ENCODE assay signal across 11 mouse cellular contexts in genomic region chr16:86222997-86223396, GRCm38 (mm10).
DNase-seq lines count a peak whose midpoint lies in the region; ATAC-seq and TF ChIP-seq lines count a peak whose summit lies in the region.
"Had no signal": no experiment of that assay in that cellular context is flagged by ENCODE, and none has a peak within 500 bp of the region (broad histone marks: within the 10 kb centered on the region; RNA-seq: fewer than 3 reads in every experiment).

No protein-coding gene starts in this region.

- no peak for TF ChIP-seq CTCF in hindbrain, postnatal 0 days (IDR thresholded peaks at IDR 0.05; ENCODE audit: low read depth)
- no peak for TF ChIP-seq CTCF in intestine, postnatal 0 days (IDR thresholded peaks at IDR 0.05; ENCODE audit: low read depth)

- no peaks in the 10 kb centered on the region for H3K36me3 ChIP-seq in hindbrain, postnatal 0 days (ENCODE audit: insufficient read depth, low read length)
- no peaks in the 10 kb centered on the region for H3K36me3 ChIP-seq in hindbrain, embryonic 11.5 days (ENCODE audit: control insufficient read depth, insufficient read depth, low read length)
- H3K36me3 ChIP-seq in intestine, postnatal 0 days (ENCODE audit: control insufficient read depth, insufficient read depth) = no peaks in the 10 kb centered on the region
- H3K36me3 ChIP-seq: liver, embryonic 12.5 days had no signal

- no peak overlapping the region for H3K4me3 ChIP-seq in hindbrain, postnatal 0 days (ENCODE audit: low read length)
- no peak overlapping the region for H3K4me3 ChIP-seq in hindbrain, embryonic 11.5 days (ENCODE audit: low read depth, low read length)
- H3K4me3 ChIP-seq in intestine, postnatal 0 days (ENCODE audit: low read depth, low read length) = no peak overlapping the region
- H3K4me3 ChIP-seq: liver, embryonic 12.5 days; megakaryocyte, embryonic 14.5 days had no signal

- ATAC-seq in hindbrain, postnatal 0 days = no peak
- no peak for ATAC-seq in hindbrain, embryonic 11.5 days (ENCODE audit: low FRiP score)
- ATAC-seq in megakaryocyte, adult 5-6 weeks (ENCODE audit: poor library complexity, severe bottlenecking) = no peak
- no peak for ATAC-seq in intestine, postnatal 0 days
- ATAC-seq: inflammation-experienced regulatory T-cells, adult 6 months; liver, embryonic 12.5 days had no signal

- no peak overlapping the region for H3K9ac ChIP-seq in hindbrain, postnatal 0 days (replicated peaks; ENCODE audit: low read length)
- H3K9ac ChIP-seq in hindbrain, embryonic 11.5 days (ENCODE audit: low read depth, low read length) = no peak overlapping the region
- no peak overlapping the region for H3K9ac ChIP-seq in intestine, postnatal 0 days (ENCODE audit: low read depth, low read length)
- H3K9ac ChIP-seq: liver, embryonic 12.5 days had no signal

- peak; percentile 9 for DNase-seq in hindbrain, postnatal 0 days (ENCODE audit: low spot score)
- DNase-seq in hindbrain, embryonic 11.5 days (ENCODE audit: low spot score) = no peak
- DNase-seq in 3T3-L1 (ENCODE audit: low read depth, low spot score) = peak; percentile 90
- peak; percentile 8 to 17 for DNase-seq in adrenal gland, postnatal 36 days
- DNase-seq in heart, postnatal 10 days = peak; percentile 53 to 58
- DNase-seq: thymus, adult 18-20 months had no signal

- 60% methylated on average over 3 of the region's 3 CpGs for WGBS in hindbrain, postnatal 0 days
- WGBS in hindbrain, embryonic 11.5 days = 80% methylated on average over 3 of the region's 3 CpGs
- 75% methylated on average over 3 of the region's 3 CpGs for whole genome bisulfite sequencing in intestine, postnatal 0 days

- no peaks in the 10 kb centered on the region for H3K4me1 ChIP-seq in hindbrain, postnatal 0 days (ENCODE audit: insufficient read depth, low read length)
- no peaks in the 10 kb centered on the region for H3K4me1 ChIP-seq in hindbrain, embryonic 11.5 days (replicated peaks; ENCODE audit: control insufficient read depth, insufficient read depth, low read length)
- no peaks in the 10 kb centered on the region for H3K4me1 ChIP-seq in intestine, postnatal 0 days (replicated peaks; ENCODE audit: control insufficient read depth, insufficient read depth, low read length)
- H3K4me1 ChIP-seq: liver, embryonic 12.5 days; megakaryocyte, embryonic 14.5 days had no signal

- H3K27ac ChIP-seq in hindbrain, postnatal 0 days = no peak overlapping the region
- H3K27ac ChIP-seq in hindbrain, embryonic 11.5 days (ENCODE audit: low read depth, low read length) = no peak overlapping the region
- no peak overlapping the region for H3K27ac ChIP-seq in intestine, postnatal 0 days (ENCODE audit: low read depth, low read length)
- H3K27ac ChIP-seq: liver, embryonic 12.5 days had no signal

- H3K4me2 ChIP-seq in hindbrain, postnatal 0 days (ENCODE audit: low read depth, low read length) = no peak overlapping the region
- no peak overlapping the region for H3K4me2 ChIP-seq in hindbrain, embryonic 11.5 days (replicated peaks; ENCODE audit: low read depth, low read length)
- no peak overlapping the region for H3K4me2 ChIP-seq in intestine, postnatal 0 days (replicated peaks; ENCODE audit: low read depth)
- H3K4me2 ChIP-seq: liver, embryonic 12.5 days had no signal

- no peaks in the 10 kb centered on the region for H3K27me3 ChIP-seq in hindbrain, postnatal 0 days (ENCODE audit: insufficient read depth, low read length)
- no peaks in the 10 kb centered on the region for H3K27me3 ChIP-seq in hindbrain, embryonic 11.5 days (ENCODE audit: control insufficient read depth, insufficient read depth, low read length)
- H3K27me3 ChIP-seq in intestine, postnatal 0 days (replicated peaks; ENCODE audit: control insufficient read depth, insufficient read depth, low read length) = no peaks in the 10 kb centered on the region
- H3K27me3 ChIP-seq: liver, embryonic 12.5 days; megakaryocyte, embryonic 14.5 days had no signal

- intact Hi-C loops in heart, postnatal 10 days (cut with DNase I) = no loop called here

- H3K9me3 ChIP-seq in hindbrain, postnatal 0 days (ENCODE audit: low read length) = no peaks in the 10 kb centered on the region
- no peaks in the 10 kb centered on the region for H3K9me3 ChIP-seq in hindbrain, embryonic 11.5 days (ENCODE audit: control insufficient read depth, low read length)
- H3K9me3 ChIP-seq in intestine, postnatal 0 days (ENCODE audit: control insufficient read depth) = no peaks in the 10 kb centered on the region
- H3K9me3 ChIP-seq: liver, embryonic 12.5 days; megakaryocyte, embryonic 14.5 days had no signal
